Mouse (Mus musculus): ENCODE results near the gene Mdh1b.

Mdh1b gene

GRCm38 (mm10) chr1:63730240-63730771 lies at the start of gene Mdh1b, which contains the start of gene Fastkd2:
Mdh1b (minus strand) TSS chr1:63730318.
Fastkd2 (plus strand) TSS chr1:63730614.
- peak; percentile 81 to 88 for DNase-seq (ENCODE audit: low spot score in 2 of 2)

GRCm38 (mm10) chr1:63776902-63777630 lies 46.9 kb upstream of the Mdh1b start:
- DNase-seq (ENCODE audit: low spot score in 2 of 2): no peak

GRCm38 (mm10) chr1:63776396-63776795 lies 46.3 kb upstream of the Mdh1b start:
- DNase-seq (ENCODE audit: low spot score in 2 of 2): no peak

- DNase-seq (ENCODE audit: low spot score in 2 of 2): no peak
Measured at GRCm38 (mm10) chr1:63770309-63770708, 40.2 kb upstream of the Mdh1b start.

- no peak for DNase-seq (ENCODE audit: low spot score in 2 of 2)
Measured at GRCm38 (mm10) chr1:63769167-63769566, 39.0 kb upstream of the Mdh1b start, which contains the start of gene 4933402D24Rik. 4933402D24Rik (minus strand) TSS chr1:63769267.

GRCm38 (mm10) chr1:63768112-63768511 lies 38.0 kb upstream of the Mdh1b start:
- DNase-seq (ENCODE audit: low spot score in 2 of 2): no peak

- DNase-seq (ENCODE audit: low spot score in 2 of 2): no peak
Measured at GRCm38 (mm10) chr1:63764395-63764794, 34.3 kb upstream of the Mdh1b start.

GRCm38 (mm10) chr1:63763881-63764386 lies 33.8 kb upstream of the Mdh1b start:
- no peak for DNase-seq (ENCODE audit: low spot score in 2 of 2)

- DNase-seq (ENCODE audit: low spot score in 2 of 2): no peak
Measured at GRCm38 (mm10) chr1:63763212-63763694, 33.1 kb upstream of the Mdh1b start.

- DNase-seq (ENCODE audit: low spot score in 2 of 2): no peak
Measured at GRCm38 (mm10) chr1:63756005-63756404, 25.9 kb upstream of the Mdh1b start.

GRCm38 (mm10) chr1:63729796-63730195 lies 322 bp downstream of the Mdh1b start:
- DNase-seq (ENCODE audit: low spot score in 2 of 2): no peak

GRCm38 (mm10) chr1:63720161-63720560 lies 10.0 kb downstream of the Mdh1b start:
- DNase-seq (ENCODE audit: low spot score in 2 of 2): no peak

GRCm38 (mm10) chr1:63708876-63709275 lies 21.2 kb downstream of the Mdh1b start:
- no peak for DNase-seq (ENCODE audit: low spot score in 2 of 2)

GRCm38 (mm10) chr1:63705733-63706132 lies 24.4 kb downstream of the Mdh1b start:
- DNase-seq (ENCODE audit: low spot score in 2 of 2): no peak

- DNase-seq (ENCODE audit: low spot score in 2 of 2): no peak
Measured at GRCm38 (mm10) chr1:63696861-63697260, 33.3 kb downstream of the Mdh1b start.

GRCm38 (mm10) chr1:63686827-63687226 lies 43.3 kb downstream of the Mdh1b start, which contains the start of gene Dytn:
Dytn (minus strand) TSS chr1:63686927.
- no peak for DNase-seq (ENCODE audit: low spot score in 2 of 2)

GRCm38 (mm10) chr1:63675975-63676374 lies 54.1 kb downstream of the Mdh1b start:
- no peak for DNase-seq (ENCODE audit: low spot score in 2 of 2)

- DNase-seq (ENCODE audit: low spot score in 2 of 2): no peak
Measured at GRCm38 (mm10) chr1:63668852-63669160, 61.3 kb downstream of the Mdh1b start.

GRCm38 (mm10) chr1:63667949-63668851 lies 61.9 kb downstream of the Mdh1b start:
- no peak for DNase-seq (ENCODE audit: low spot score in 2 of 2)

GRCm38 (mm10) chr1:63667201-63667948 lies 62.7 kb downstream of the Mdh1b start:
- no peak for DNase-seq (ENCODE audit: low spot score in 2 of 2)

GRCm38 (mm10) chr1:63666089-63666488 lies 64.0 kb downstream of the Mdh1b start:
- no peak for DNase-seq (ENCODE audit: low spot score in 2 of 2)
